Mouse (Mus musculus): ENCODE measurements around the gene Calr4.

The Calr4 gene

DNA sequence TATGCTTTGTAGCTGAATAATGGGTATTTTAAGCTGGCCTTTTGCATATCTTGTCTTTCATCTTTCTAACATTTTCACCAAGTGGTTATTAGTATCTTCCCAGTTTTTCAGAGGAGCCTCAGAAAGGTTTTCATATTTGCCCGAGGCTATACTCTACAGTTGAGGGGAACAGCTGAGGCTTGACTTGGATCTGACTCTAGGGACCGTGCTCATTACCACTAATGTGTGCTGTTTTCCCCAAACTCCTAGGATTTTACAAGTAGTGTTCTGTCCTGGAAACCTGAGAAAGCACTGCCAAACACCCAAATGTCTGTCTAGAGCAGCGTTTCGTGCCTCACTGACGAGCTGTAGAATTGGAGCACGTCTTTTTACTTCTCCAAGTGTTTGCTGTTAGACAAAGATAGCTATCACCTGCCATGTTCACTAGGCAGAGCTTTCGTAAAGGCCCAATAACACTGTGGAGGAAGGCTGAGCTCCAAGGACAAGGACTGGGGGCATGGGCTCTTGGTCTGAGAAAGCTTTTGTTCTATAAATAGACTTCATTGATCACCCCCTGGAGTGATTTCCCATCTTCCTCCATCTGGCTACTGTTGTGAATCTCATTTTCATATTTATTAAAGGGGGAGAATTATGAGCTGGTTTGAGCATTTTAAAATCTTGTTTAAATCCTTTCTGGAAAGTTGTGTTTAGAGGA, 2.0 kb downstream of the Calr4 start:
- DNase-seq (ENCODE audit: low spot score) = peak; percentile 46

DNA sequence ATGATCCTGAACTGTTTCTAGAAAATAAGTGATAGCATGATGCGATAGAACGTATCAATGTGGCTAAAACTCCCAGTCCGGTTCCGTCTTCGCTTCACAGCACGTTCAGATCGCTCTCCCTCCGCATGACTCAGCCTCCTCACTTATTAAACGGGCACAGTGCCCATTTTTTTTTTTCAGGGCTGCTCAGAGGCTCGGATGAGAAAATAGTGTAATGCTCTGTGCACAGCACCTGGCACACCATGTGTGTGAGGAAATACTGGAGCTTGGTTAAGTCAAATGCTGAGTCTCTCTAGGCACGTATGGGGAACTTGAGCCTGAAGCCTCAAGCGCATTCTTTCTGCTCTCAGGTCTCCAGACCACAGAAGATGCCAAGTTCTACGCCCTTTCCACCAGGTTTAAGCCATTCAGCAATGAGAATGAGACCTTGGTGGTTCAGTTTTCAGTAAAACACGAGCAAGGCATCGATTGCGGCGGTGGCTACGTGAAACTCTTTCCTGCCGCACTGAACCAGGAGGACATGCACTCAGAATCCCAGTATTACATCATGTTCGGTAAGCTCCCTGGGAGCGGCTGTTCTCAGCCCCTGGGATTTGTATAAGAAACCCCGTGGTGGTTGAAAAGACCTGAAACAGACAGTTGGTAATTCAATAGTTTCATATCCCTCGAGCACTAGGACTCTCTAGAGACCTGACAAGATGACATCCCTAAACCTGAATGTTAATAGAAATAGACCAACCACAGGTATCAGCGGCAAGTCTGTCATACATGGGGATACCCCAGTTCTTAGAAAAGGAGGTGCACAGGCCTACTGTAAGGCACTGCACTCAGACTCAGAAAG, 4.4 kb downstream of the Calr4 start:
- no peak for DNase-seq (ENCODE audit: low spot score)

DNA sequence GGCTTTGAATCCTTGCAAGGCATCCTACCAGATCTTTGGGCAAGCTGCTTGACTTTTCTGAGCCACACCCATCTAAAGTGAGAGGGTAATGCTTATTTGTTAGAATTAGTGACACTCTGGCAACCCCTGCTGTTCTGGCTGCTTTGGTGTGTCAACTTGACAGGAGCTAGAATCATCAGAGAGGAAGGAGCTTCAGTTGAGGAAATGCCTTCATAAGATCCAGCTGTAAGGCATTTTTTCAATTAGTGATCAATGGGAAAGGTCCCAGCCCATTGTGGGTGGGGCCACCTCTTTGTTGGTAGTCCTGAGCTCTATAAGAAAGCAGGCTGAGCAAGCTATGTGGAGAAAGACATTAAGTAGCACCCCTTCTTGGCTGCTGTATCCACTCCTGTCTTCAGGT, 6.9 kb downstream of the Calr4 start:
- no peak for DNase-seq (ENCODE audit: low spot score)

DNA sequence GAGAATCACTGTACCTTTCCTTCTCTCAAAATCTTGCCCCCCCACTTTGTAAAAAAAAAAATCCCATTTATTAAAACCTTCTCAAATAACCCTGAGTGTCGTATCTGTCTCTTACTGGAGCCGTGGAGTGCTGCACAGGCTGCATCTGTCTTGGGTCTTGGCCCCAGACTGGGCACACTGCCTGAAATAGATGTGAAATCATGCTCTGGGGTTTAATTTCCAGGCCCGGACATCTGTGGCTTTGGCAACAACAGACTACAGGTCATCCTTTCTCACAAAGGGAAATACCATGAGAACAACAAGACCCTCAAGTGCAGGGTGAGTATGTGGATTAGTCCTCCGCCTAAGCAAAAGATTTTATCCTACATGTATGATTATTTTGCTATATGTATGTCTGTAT, 7.6 kb downstream of the Calr4 start:
- DNase-seq (ENCODE audit: low spot score) = no peak

DNA sequence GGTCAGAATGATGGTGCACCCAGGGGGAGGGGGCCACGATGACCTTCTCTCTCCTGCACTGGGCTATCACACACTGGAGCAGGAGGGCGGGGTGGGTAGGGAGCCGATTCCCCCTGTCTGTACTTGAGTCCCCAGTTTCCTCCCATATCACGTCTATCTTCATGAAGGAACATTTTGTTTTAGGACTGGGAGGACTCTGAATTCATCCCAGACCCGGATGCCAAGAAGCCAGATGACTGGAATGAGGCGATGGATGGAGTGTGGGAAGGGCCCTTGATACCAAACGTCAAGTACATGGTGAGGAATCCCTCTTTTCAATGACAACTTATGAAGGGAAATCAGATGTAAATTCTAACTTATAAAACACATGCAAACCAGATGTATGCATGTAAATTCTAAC, 10.2 kb downstream of the Calr4 start:
- DNase-seq (ENCODE audit: low spot score) = no peak

DNA sequence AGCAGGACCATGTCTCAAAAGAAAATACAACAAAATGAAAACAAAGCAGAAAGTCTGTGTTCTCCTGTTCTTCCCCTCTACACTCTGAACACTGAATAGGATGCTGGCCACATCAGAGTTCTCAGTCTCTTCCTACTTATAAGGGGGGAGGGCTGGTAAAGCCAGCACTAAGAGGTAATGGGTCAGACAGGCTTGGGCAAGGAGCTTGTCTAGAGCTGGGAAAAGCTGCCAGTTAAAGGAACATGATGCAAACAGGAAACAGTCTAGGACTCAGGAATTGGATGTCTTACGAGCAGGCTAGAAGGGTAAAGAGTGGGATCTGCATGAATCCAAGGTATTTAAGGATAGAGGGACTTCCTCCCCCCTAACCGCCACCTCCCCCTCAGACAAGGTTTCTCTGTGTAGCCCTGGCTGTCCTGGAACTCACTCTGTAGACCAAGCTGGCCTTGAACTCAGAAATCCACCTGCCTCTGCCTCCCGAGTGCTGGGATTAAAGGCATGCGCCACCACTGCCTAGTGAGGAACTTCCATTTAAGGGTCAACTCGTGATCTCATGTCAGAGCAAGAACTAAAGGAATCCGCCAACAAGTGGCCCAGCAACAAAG, 10.8 kb downstream of the Calr4 start:
- no peak for DNase-seq (ENCODE audit: low spot score)

DNA sequence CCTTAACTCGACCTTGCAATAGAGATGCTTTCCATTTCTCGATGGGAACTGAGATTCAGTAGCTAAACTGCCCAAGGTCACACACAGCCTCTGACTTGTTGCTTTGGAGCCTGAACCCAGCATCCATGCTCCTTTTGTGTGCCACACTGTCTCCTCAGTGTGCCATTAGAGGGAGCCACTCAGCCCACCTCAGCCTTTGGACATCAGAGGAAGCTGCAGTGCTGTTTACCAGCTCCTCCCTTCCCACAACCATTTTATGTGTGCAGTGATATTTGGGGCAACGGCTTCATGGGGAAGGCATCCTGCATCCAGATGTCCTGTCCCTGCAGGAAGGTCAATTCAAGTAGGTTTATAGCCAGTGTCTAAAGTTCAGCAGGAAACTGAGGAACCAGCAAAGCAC, 17.3 kb downstream of the Calr4 start:
- DNase-seq (ENCODE audit: low spot score) = peak; percentile 40

DNA sequence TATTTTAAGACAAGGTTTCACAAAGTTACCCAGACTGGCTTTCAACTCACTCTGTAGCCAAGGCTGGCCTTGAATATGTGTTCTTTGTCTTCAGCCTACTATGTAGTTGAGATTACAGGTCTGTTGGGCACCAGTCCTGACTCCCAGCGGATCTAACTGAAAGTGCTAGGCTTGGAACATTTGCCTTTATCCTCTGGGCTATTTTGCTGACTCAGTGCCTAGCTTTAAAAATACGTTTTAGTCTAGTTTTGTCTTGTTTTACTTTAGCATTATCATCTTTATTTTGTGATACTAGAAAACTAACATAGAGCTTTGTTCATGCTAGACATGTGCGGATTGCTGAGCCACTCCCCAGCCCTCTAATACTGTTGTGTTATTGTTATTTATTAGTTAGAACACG, 17.9 kb downstream of the Calr4 start:
- DNase-seq (ENCODE audit: low spot score) = no peak

DNA sequence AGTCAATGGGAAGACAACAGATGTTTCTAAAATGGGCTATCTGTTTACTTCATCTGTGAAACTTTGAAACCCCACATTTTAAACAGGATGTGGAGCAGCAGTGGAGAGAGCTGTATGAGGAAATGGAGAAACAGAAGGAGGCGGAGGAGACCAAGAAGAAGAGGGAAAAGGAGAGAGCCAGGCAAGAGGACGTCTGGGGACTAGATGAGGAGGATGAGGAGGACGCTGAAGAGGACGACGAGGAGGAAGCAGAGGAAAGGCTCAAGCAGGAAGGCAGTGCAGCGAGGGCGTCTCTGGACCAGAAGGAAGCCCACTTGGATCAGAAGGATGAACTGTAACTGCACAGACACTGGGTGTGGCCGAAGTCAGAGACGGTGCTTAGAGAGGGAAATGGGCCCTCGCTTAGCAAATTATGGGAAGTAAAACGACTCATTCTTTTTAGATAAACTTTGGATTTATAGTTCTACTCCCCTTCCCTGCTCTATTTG, 19.4 kb downstream of the Calr4 start:
- no peak for DNase-seq (ENCODE audit: low spot score)

DNA sequence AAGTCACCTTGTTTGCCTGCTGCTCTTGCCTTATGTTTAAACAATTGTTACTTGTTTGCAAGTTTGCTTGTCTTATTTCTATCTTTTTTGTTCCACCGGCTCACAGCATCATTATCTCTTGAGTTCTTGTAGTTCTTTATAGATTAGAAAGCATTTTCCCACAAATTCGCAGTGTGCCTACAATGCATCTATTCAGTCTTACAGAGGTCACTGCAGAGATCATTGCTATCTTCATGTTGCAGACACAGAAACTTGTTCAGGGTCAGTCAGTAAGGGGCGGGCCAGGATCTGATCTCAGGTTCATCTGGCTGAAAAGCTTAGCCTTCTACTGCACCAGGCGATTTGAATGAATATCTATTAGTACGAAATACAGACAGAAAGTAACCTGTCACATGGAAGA, 20.2 kb downstream of the Calr4 start:
- no peak for DNase-seq (ENCODE audit: low spot score)

DNA sequence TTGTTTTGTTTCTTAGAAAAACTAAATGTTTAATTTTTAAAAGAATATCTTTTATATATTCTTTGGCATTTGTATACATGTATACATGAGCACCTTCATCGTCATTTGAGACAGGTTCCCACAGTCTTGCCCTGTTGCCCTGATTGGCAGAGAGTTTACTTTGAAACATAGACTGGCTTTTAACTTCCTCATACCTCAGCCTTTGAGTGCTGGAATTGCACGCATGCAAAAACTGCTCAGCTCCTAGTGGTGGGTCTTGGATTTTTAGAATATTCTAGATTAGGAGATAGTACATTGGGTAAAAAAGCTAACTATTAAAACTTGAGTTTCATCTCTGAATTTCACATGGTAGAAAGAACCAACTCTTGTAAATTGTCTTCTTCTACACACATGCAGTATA, 21.0 kb downstream of the Calr4 start:
- DNase-seq (ENCODE audit: low spot score) = no peak

DNA sequence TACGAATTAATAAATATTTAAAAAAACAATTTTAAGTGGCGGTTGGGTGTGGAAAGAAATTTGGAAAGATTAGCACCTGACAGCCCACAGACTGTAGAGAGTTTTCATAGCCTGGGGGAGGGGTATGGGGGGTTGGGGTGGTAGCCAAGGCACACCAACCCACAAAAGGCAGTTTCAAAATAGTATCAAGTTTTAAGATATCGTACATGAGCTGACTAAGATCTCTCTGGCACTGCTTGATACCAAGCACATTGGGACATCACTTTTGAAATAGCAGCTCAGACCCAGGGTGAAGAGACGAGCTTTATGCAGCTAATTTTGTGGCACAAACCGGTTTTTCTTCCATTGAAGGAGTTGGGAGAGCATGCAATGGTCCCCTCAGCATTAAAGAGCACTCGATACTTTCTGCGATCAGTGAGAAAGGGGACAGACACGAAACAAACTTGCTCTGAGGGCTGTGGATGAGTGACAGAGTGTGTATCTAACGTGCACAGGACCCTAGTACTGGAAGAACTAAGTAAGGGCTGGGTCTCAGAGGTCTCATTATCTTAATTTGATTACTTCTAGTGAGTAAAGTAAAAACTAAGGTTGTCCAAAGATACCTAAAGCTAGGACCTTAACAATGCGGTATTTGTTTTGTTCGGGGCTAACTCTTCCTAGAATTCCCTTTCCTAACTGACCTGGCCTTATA, 21.6 kb downstream of the Calr4 start:
- no peak for DNase-seq (ENCODE audit: low spot score)

DNA sequence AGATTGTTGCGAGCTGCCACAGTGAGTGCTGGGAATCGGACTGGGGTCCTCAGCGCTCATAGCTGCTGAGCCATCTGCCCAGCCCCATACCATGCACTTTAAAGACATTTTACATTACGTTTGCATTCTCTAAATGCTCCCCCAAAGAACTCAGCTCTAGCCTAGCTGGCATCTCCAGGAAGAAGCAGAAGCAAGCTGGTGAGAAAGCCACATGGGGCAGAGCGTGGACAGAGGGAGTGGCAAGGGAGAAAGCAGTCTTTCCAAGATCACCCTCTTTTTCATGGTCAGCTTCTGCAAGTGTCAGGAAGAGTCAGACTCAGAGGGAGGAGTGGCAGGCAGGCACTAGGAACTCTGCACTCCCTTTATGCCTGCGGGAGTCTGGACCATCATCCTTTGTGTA, 22.5 kb downstream of the Calr4 start:
- DNase-seq (ENCODE audit: low spot score) = no peak

DNA sequence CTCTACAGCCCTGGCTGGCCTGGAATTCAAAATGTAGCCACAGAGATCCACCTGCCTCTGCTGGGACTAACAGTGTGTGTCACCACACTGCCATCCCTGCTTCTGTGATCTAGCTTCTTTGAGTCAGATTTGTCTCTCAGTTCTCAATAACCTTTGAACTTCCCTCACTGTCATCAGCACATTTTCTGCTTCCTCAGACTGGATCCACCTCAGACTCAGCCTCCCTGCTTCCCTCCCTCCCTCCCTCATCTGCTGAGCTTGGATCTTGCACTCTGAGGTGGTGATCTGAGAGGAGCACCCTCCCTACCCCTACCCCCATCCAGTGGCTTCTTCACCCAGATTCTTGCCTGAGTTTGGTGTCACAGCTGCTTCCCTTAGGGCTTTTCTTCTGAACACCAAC, 23.4 kb downstream of the Calr4 start:
- DNase-seq (ENCODE audit: low spot score) = no peak

DNA sequence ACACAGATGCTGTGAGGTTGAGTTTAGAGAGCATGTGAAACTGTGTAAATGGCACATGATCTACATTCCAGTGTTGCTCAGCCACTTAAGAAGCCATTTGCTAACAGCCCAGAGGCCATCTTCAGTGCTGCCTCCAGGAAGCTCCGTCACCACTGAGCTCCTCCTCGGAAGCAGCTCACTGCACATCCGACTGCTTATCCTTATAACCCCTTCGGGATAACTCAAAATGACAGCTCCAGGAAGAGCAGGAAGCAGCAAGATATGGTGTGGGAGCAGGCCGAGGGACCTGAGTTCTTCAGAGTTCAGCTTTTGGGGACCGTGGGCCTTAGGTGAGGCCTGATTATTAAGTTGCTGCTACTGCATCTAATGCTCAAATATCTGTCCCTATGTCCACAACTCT, 27.8 kb downstream of the Calr4 start:
- DNase-seq (ENCODE audit: low spot score) = peak; percentile 20

DNA sequence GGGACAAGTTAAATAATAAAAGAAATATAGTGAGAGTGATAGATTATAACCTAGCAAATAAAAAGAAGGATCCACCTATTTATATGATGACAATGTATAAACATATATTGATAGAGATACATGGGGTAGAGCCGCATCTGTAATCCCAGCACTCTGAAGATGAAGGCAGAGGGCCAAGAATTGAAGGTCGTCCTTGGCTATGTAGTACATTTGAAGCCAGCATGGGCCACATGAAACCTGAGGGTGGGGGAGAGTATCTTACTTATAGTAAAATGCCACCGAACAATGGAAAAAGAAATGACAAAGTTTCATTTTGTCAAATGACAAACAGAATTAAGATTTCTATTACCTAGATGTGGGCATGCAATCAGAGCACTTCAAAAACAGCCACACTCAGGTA, 31.8 kb downstream of the Calr4 start:
- no peak for DNase-seq (ENCODE audit: low spot score)

DNA sequence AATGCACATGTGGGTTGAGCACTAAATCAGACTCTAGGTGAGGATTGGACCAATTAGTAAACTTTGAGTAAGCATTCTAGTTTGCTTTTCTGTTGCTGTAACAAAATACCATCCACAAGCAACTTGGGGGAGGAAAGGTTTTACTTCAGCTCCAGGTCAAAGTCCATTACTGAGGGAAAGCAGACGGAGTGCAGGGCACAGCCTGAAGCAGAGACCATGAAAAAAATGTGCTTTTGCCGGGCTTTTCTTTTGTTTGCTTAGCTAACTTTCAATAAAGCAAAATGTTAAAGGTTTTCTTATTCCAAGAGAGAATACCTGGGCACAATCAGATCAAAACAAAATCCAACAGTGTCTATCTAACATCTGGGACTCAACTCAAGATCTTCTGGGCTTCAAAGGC, 32.5 kb downstream of the Calr4 start:
- DNase-seq (ENCODE audit: low spot score) = no peak

DNA sequence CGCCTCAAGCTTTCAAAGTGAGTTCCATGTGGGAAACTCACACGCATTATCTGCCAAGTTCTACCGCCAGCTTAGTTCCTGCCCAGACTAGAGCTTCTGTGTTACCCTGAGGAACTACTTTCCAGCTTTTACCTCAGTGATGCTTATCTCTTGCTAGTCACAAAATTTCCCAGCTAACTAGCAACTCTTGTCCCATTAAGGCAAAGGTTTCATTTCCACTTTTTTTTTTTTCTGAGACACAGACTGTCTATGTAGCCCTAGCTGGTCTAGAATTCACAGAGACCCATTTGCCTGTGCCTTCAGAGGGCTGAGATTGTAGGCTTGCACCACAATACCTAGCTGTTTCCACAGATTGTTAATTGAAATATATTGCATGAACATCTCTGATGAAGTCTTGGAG, 33.2 kb downstream of the Calr4 start:
- DNase-seq (ENCODE audit: low spot score) = no peak

DNA sequence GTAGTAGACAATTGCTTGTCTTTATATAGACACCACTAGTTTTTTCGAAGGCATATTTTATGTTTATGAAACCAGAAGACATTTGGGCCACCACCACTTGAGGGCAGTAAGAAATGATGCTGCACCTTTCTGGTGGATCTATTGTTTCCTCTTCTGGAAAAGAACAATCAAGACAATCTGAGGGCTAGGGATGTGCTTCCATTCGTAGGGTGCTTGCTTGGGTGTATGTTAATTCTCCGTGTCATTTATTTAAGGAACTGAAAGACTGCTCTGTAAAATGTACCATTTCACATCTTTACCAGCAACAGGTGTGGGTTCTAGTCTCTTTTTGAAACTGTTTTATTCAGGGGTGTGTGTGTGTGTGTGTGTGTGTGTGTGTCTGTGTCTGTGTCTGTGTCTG, 34.6 kb downstream of the Calr4 start:
- DNase-seq (ENCODE audit: low spot score) = no peak

DNA sequence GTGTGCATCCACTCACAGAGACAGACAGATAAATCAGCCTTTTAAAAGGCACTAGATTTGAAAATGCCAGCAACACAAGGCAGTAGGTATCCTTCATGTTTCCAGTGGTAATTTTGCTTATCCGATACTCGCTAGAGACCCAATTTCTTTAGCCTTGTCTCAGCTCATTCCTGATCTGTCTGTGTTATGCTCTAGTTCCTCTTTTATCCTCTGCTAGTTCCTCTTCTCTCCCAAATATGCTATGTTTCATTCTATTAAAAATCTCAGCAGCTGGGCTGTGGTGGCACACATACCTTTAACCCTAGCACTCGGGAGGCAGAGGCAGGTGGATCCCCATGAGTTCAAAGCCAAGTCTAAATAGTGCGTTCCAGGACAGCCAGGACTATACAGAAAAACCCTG, 37.5 kb downstream of the Calr4 start:
- DNase-seq (ENCODE audit: low spot score) = no peak

DNA sequence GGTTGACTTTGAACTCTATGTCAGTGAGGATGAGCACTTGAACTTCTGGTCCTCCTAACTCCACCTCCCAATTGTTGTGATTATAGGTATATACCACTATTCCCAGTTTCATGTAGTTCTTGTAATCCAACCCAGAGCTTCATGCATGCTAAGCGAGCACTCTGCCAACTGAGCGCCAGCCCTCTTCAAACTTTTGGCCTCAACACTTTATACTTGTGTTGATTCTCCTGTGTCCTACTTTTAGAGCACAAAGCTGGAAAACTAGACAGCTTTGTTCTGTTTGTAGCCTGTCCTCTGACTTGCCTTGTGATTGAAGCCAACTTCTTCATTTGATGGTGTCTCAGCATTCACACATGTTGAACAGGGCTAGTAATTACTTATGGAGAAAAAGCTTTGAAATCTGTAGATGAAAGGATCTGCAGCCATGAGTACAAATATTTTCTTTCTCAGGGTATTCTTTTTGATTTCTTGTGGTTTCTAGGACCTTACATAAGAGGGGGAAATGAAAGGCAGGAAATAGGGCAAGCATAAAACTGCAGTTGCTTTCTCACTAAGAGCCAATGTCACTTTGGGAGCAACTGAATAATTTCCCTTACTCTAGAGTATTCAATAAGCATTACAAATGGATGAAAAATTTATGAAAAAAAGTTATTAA, 39.4 kb downstream of the Calr4 start:
- no peak for DNase-seq (ENCODE audit: low spot score)

Data from retina, embryonic 14.5 days (tissue).